In genomic region chr2:105356791-105357190, GRCm38 (mm10) we compare ENCODE assay signal across 25 mouse cellular contexts. TPM values are rescaled to one million over a fixed set of nuclear protein-coding genes. Genes with fewer than 3 reads are reported as not detected.
DNase-seq lines count a peak whose midpoint lies in the region; ATAC-seq and TF ChIP-seq lines count a peak whose summit lies in the region.
"Had no signal": no experiment of that assay in that cellular context is flagged by ENCODE, and none has a peak within 500 bp of the region (broad histone marks: within the 10 kb centered on the region; RNA-seq: fewer than 3 reads in every experiment).

No protein-coding gene starts in this region.

- no peak overlapping the region for H3K4me3 ChIP-seq in gastrocnemius, adult 2 months
- H3K4me3 ChIP-seq in hindbrain, postnatal 0 days (ENCODE audit: low read length): no peak overlapping the region
- H3K4me3 ChIP-seq in hindbrain, embryonic 16.5 days (ENCODE audit: low read length): no peak overlapping the region
- H3K4me3 ChIP-seq in lung, embryonic 14.5 days (ENCODE audit: low read depth, low read length): no peak overlapping the region
- H3K4me3 ChIP-seq: embryonic facial prominence, embryonic 12.5 days; layer of hippocampus, adult 2 months; limb, embryonic 13.5 days had no signal

- TF ChIP-seq CTCF in gastrocnemius, adult 2 months (IDR thresholded peaks at IDR 0.05): no peak
- no peak for TF ChIP-seq CTCF in hindbrain, postnatal 0 days (IDR thresholded peaks at IDR 0.05; ENCODE audit: low read depth)
- TF ChIP-seq CTCF in lung, embryonic 14.5 days (IDR thresholded peaks at IDR 0.05; ENCODE audit: low read depth): no peak

- no peak overlapping the region for H3K27ac ChIP-seq in gastrocnemius, adult 2 months
- no peak overlapping the region for H3K27ac ChIP-seq in hindbrain, postnatal 0 days
- H3K27ac ChIP-seq in hindbrain, embryonic 16.5 days (ENCODE audit: low read depth, low read length): no peak overlapping the region
- no peak overlapping the region for H3K27ac ChIP-seq in lung, embryonic 14.5 days (ENCODE audit: low read depth)
- H3K27ac ChIP-seq: embryonic facial prominence, embryonic 12.5 days; hindbrain, embryonic 14.5 days; layer of hippocampus, adult 2 months; limb, embryonic 13.5 days had no signal

- 47% methylated on average over 5 of the region's 5 CpGs for WGBS in hindbrain, postnatal 0 days
- WGBS in hindbrain, embryonic 16.5 days: 47% methylated on average over 5 of the region's 5 CpGs
- WGBS in lung, embryonic 14.5 days: 49% methylated on average over 5 of the region's 5 CpGs

- ATAC-seq in hindbrain, postnatal 0 days: peak; percentile 45; the same call in 1 of the 2 replicates
- no peak for ATAC-seq in hindbrain, embryonic 16.5 days
- 0 out of 2 replicates have a peak, but pooled peaks have one; percentile 38 for ATAC-seq in lung, embryonic 14.5 days (ENCODE audit: insufficient read depth)
- ATAC-seq in cerebellum, adult (ENCODE audit: insufficient number of reproducible peaks, low FRiP score, low TSS enrichment): no peak
- ATAC-seq: forebrain, embryonic 14.5 days; Patski had no signal

- no peaks in the 10 kb centered on the region for H3K9me3 ChIP-seq in hindbrain, postnatal 0 days (ENCODE audit: low read length)
- H3K9me3 ChIP-seq in hindbrain, embryonic 16.5 days (ENCODE audit: control insufficient read depth, low read length): no peaks in the 10 kb centered on the region
- no peaks in the 10 kb centered on the region for H3K9me3 ChIP-seq in lung, embryonic 14.5 days (ENCODE audit: low read depth, low read length)
- H3K9me3 ChIP-seq: embryonic facial prominence, embryonic 12.5 days; G1E; limb, embryonic 13.5 days had no signal

- intact Hi-C loops in gastrocnemius, adult 2 months (cut with DNase I): no loop called here

- no peak overlapping the region for H3K4me2 ChIP-seq in hindbrain, postnatal 0 days (ENCODE audit: low read depth, low read length)
- no peak overlapping the region for H3K4me2 ChIP-seq in hindbrain, embryonic 16.5 days (ENCODE audit: low read length)
- H3K4me2 ChIP-seq in lung, embryonic 14.5 days: no peak overlapping the region
- H3K4me2 ChIP-seq: embryonic facial prominence, embryonic 12.5 days; hindbrain, embryonic 14.5 days; limb, embryonic 13.5 days; liver, embryonic 11.5 days had no signal

- H3K36me3 ChIP-seq in hindbrain, postnatal 0 days (ENCODE audit: insufficient read depth, low read length): no peaks in the 10 kb centered on the region
- H3K36me3 ChIP-seq in hindbrain, embryonic 16.5 days (ENCODE audit: control insufficient read depth, insufficient read depth, low read length): no peaks in the 10 kb centered on the region
- no peaks in the 10 kb centered on the region for H3K36me3 ChIP-seq in lung, embryonic 14.5 days (ENCODE audit: insufficient read depth)
- H3K36me3 ChIP-seq: embryonic facial prominence, embryonic 12.5 days; G1E; limb, embryonic 13.5 days had no signal

- H3K4me1 ChIP-seq in hindbrain, postnatal 0 days (ENCODE audit: insufficient read depth, low read length): no peaks in the 10 kb centered on the region
- no peaks in the 10 kb centered on the region for H3K4me1 ChIP-seq in hindbrain, embryonic 16.5 days (ENCODE audit: control insufficient read depth, insufficient read depth, low read depth, low read length)
- no peaks in the 10 kb centered on the region for H3K4me1 ChIP-seq in lung, embryonic 14.5 days (ENCODE audit: insufficient read depth)
- H3K4me1 ChIP-seq: embryonic facial prominence, embryonic 12.5 days; limb, embryonic 13.5 days had no signal

- H3K9ac ChIP-seq in hindbrain, postnatal 0 days (replicated peaks; ENCODE audit: low read length): no peak overlapping the region
- H3K9ac ChIP-seq in hindbrain, embryonic 16.5 days (ENCODE audit: low read depth, low read length): no peak overlapping the region
- no peak overlapping the region for H3K9ac ChIP-seq in lung, embryonic 14.5 days
- H3K9ac ChIP-seq: embryonic facial prominence, embryonic 12.5 days; hindbrain, embryonic 14.5 days; limb, embryonic 13.5 days had no signal

- H3K27me3 ChIP-seq in hindbrain, postnatal 0 days (ENCODE audit: insufficient read depth, low read length): no peaks in the 10 kb centered on the region
- H3K27me3 ChIP-seq in hindbrain, embryonic 16.5 days (replicated peaks; ENCODE audit: control insufficient read depth, insufficient read depth, low read length): no peaks in the 10 kb centered on the region
- H3K27me3 ChIP-seq in lung, embryonic 14.5 days (ENCODE audit: insufficient read depth, low read length): no peaks in the 10 kb centered on the region
- H3K27me3 ChIP-seq: embryonic facial prominence, embryonic 12.5 days; limb, embryonic 13.5 days; Patski had no signal

- DNase-seq in gastrocnemius, postnatal 25 days: peak; percentile 24
- no peak for DNase-seq in gastrocnemius, adult 2 months
- no peak for DNase-seq in hindbrain, postnatal 0 days (ENCODE audit: low spot score)
- no peak for DNase-seq in lung, embryonic 14.5 days
- peak; percentile 27 for DNase-seq in lung, postnatal 25 days (ENCODE audit: low spot score)
- no peak for DNase-seq in adrenal gland, postnatal 14 days
- DNase-seq: adrenal gland, postnatal 10 days; cerebellum, adult 11-12 months; cerebellum, adult 9-11 months; embryo, embryonic 11 days; gastrocnemius, postnatal 10 days; kidney, adult 2 months; kidney, postnatal 36 days; midbrain, embryonic 14.5 days; right cerebral cortex, adult 18-20 months had no signal

RNA-seq across cellular contexts. Expression of gene Rcn1, which starts 42.3 kb away (rescaled TPM):
- total RNA-seq in gastrocnemius, postnatal 25 days (2021): 10 to 100 TPM; 11.6 to 15.9 TPM
- total RNA-seq in gastrocnemius, adult 2 months (2021): 1 to 10 TPM; 6.6 to 9.4 TPM
- total RNA-seq in hindbrain, postnatal 0 days (2014; rRNA removed): 27.7 and 32.5 TPM in 2 replicates
- polyA plus RNA-seq in hindbrain, postnatal 0 days (2015; fragmentation: Nextera tagmentation; extraction: Ambion mirVana): 61.2 and 64.2 TPM in 2 replicates
- 76.2 and 80.0 TPM in 2 replicates for polyA plus RNA-seq in hindbrain, embryonic 16.5 days (2015; fragmentation: Nextera tagmentation; extraction: Ambion mirVana)
- 137 and 138 TPM in 2 replicates for polyA plus RNA-seq in lung, embryonic 14.5 days (2014; fragmentation: Nextera tagmentation; extraction: Ambion mirVana)
- total RNA-seq in adrenal gland, postnatal 14 days (2021): 108 and 115 TPM in 2 replicates

Comparison
In these comparisons a context has a peak if more than half of its experiments do, and no peak if none do; other contexts are left out.
1. DNase-seq: peak in gastrocnemius, postnatal 25 days (single experiment) and lung, postnatal 25 days (single experiment); none in gastrocnemius, adult 2 months (single experiment), hindbrain, postnatal 0 days (single experiment), lung, embryonic 14.5 days (single experiment) and adrenal gland, postnatal 14 days (single experiment).
2. ATAC-seq: peak in hindbrain, postnatal 0 days (single experiment) and lung, embryonic 14.5 days (single experiment); none in hindbrain, embryonic 16.5 days (single experiment) and cerebellum, adult (single experiment).